Mouse (Mus musculus): ENCODE measurements at regions not wholly inside any gene's neighbourhood (a gene's known extent, or its start where the extent isn't known, plus 50 kb on each side); places are given as distances from the start of the nearest gene placed in this dataset.

DNA sequence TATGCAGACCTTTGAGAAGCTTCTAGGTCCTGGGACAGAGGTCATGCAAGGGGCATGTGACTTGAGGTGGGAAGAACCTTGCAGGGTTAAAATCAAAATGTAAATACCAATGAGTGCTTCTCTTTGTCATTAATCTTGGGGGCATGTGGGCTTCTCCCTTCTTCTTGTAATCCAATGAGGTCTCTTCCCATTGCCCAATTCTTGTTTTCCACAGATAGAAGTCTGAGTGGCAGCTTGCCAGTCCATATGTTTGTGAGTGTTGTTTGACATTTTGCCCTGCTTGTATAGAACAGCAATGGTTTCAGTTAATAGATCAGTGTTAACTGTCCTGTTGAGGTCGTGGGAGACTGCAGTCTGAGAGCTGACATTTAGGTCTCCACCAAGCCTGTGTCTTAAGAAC is 237.5 kb upstream of the Ube2e2 start:
- Histone ChIP-seq H3K79me2 (replicated peaks; ENCODE audit: control insufficient read depth, insufficient read depth, low read length) (no peaks in the 10 kb centered on the region), H3K9ac (ENCODE audit: low read depth, low read length) (no peak overlapping the region), H3K36me3 (ENCODE audit: control insufficient read depth, insufficient read depth, low read length) (no peaks in the 10 kb centered on the region), H3K4me1 (ENCODE audit: control insufficient read depth, insufficient read depth, low read length) (no peaks in the 10 kb centered on the region), H3K27me3 (ENCODE audit: control insufficient read depth, insufficient read depth, low read length) (no peaks in the 10 kb centered on the region), H3K4me3 (no peak overlapping the region), H3K27ac (no peak overlapping the region)
- intact Hi-C loops (cut with DNase I): no loop called here
- no peak for DNase-seq
- WGBS: 29% methylated on average over 1 of the region's 1 CpGs
- TF ChIP-seq EP300 (IDR thresholded peaks at IDR 0.05; ENCODE audit: insufficient read depth, low read depth, low read length) (no peak), CTCF (IDR thresholded peaks at IDR 0.05) (no peak), POLR2A (IDR thresholded peaks at IDR 0.05; ENCODE audit: insufficient read depth, low read depth, low read length) (no peak)
